Mouse (Mus musculus) ES-E14 (cell line): ENCODE measurements around the gene Cd82. TPM values are rescaled to one million over a fixed set of nuclear protein-coding genes. Genes with fewer than 3 reads are reported as not detected.

Source experiments
- DNase-seq: peaks from one replicate; pipeline ENCODE4 v3.0.0-alpha.2; 2013; ENCODE audit warnings: low read depth, low spot score
- H3K27ac ChIP-seq: 2 replicates; pipeline ENCODE4 v1.5.1; 2012; ENCODE audit warnings: low read depth, mild to moderate bottlenecking, low read length, moderate library complexity, mixed read lengths; ENCODE audit not compliant: poor library complexity, insufficient read depth, severe bottlenecking
- H3K36me3 ChIP-seq: 2 replicates; pipeline ENCODE4 v1.6.1; 2012; ENCODE audit warnings: mild to moderate bottlenecking, low read length, moderate library complexity, mixed read lengths; ENCODE audit not compliant: control insufficient read depth, poor library complexity, insufficient read depth, severe bottlenecking
- H3K4me1 ChIP-seq, 2 experiments: fragments of 150-350 bp in 1 of 2; sonication (generic) in 1 of 2; 2 replicates each; pipeline ENCODE4 v1.6.1; 2012; ENCODE audit warnings: low read length in 2 of 2, mild to moderate bottlenecking in 1 of 2, mixed read lengths in 1 of 2; ENCODE audit not compliant: control insufficient read depth in 2 of 2, insufficient read depth in 2 of 2, poor library complexity in 1 of 2
- H3K4me3 ChIP-seq, 2 experiments: fragments of 150-350 bp in 1 of 2; sonication (generic) in 1 of 2; 2 replicates each; pipeline ENCODE4 v1.5.1; 2012; ENCODE audit warnings: low read length in 2 of 2, low read depth in 1 of 2, mild to moderate bottlenecking in 1 of 2, mixed read lengths in 1 of 2; ENCODE audit not compliant: insufficient read depth in 1 of 2, poor library complexity in 1 of 2, severe bottlenecking in 1 of 2
- H3K9ac ChIP-seq: 2 replicates; pipeline ENCODE4 v1.6.1; 2012; ENCODE audit warnings: low read depth, mild to moderate bottlenecking, low read length, mixed read lengths; ENCODE audit not compliant: poor library complexity, insufficient read depth, severe bottlenecking
- H3K9me3 ChIP-seq: fragments of 150-350 bp; sonication (generic); 2 replicates; pipeline ENCODE4 v1.6.1; 2012; ENCODE audit warnings: low read depth, mild to moderate bottlenecking, low read length; ENCODE audit not compliant: control insufficient read depth, insufficient read depth
- CHD2 ChIP-seq: IDR thresholded peaks from 2 replicates; pipeline ENCODE4 v1.6.1; 2014; ENCODE audit warnings: mild to moderate bottlenecking, low read depth, low read length, inconsistent platforms
- HCFC1 ChIP-seq: IDR thresholded peaks from 2 replicates; pipeline ENCODE4 v1.6.1; 2012; ENCODE audit warnings: low read length, inconsistent platforms, borderline replicate concordance; ENCODE audit not compliant: insufficient read depth
- MAFK ChIP-seq: IDR thresholded peaks from 2 replicates; pipeline ENCODE4 v1.6.1; 2014; ENCODE audit warnings: mild to moderate bottlenecking, low read depth, low read length, inconsistent platforms; ENCODE audit not compliant: insufficient read depth
- ZC3H11A ChIP-seq: IDR thresholded peaks from 2 replicates; pipeline ENCODE4 v1.6.1; 2012; ENCODE audit warnings: low read depth, mild to moderate bottlenecking, inconsistent platforms, low read length, borderline replicate concordance
- ZNF384 ChIP-seq: IDR thresholded peaks from 2 replicates; pipeline ENCODE4 v1.6.1; 2012; ENCODE audit warnings: low read depth, low read length, inconsistent platforms
- in situ Hi-C, 2 experiments: fragments of 600-800 bp; cut with MboI; formaldehyde crosslinking; loops; one replicate each; pipeline ENCODE4 v1.15.1; 2025; ENCODE audit warnings: low sequenced_read_pairs in 2 of 2, inconsistent platforms in 1 of 2; ENCODE audit not compliant: unreplicated experiment in 2 of 2
- total RNA-seq: library from RNA; depleted of rRNA; stranded (reverse); fragments of 300-350 nt; gene quantifications from 2 replicates; pipeline ENCODE4 v1.2.3, GENCODE M21; 2012

Gene Cd82
- total RNA-seq, 1 experiment = 3.2 TPM

GRCm38 (mm10) chr2:93432600-93433389 lies 30.1 kb downstream of the Cd82 start:
- Histone ChIP-seq H3K27ac (no peak overlapping the region), H3K4me1 (no peaks in the 10 kb centered on the region), H3K36me3 (no peaks in the 10 kb centered on the region), H3K4me3 (no peak overlapping the region), H3K9me3 (no peaks in the 10 kb centered on the region), H3K9ac (no peak overlapping the region)
- DNase-seq = no peak
- in situ Hi-C loops = no loop called here
- TF ChIP-seq MAFK = no peak
- no peak for TF ChIP-seq ZNF384
- no peak for TF ChIP-seq CHD2
- TF ChIP-seq ZC3H11A = no peak
- no peak for TF ChIP-seq HCFC1

GRCm38 (mm10) chr2:93431575-93432325 lies 31.2 kb downstream of the Cd82 start:
- no peak for DNase-seq
- H3K4me1 ChIP-seq = no peaks in the 10 kb centered on the region
- in situ Hi-C loops = no loop called here
- H3K27ac ChIP-seq = no peak overlapping the region
- H3K4me3 ChIP-seq = no peak overlapping the region
- no peaks in the 10 kb centered on the region for H3K9me3 ChIP-seq
- H3K36me3 ChIP-seq = no peaks in the 10 kb centered on the region
- TF ChIP-seq ZNF384 (no peak), HCFC1 (no peak), ZC3H11A (no peak), CHD2 (no peak), MAFK (no peak)
- no peak overlapping the region for H3K9ac ChIP-seq

- DNase-seq = no peak
- in situ Hi-C loops = no loop called here
- no peak for TF ChIP-seq HCFC1
- no peak for TF ChIP-seq CHD2
- TF ChIP-seq ZC3H11A = no peak
- TF ChIP-seq ZNF384 = no peak
- no peak for TF ChIP-seq MAFK
- H3K27ac ChIP-seq = no peak overlapping the region
- H3K36me3 ChIP-seq = no peaks in the 10 kb centered on the region
- H3K4me3 ChIP-seq = no peak overlapping the region
- no peak overlapping the region for H3K9ac ChIP-seq
- no peaks in the 10 kb centered on the region for H3K4me1 ChIP-seq
- no peaks in the 10 kb centered on the region for H3K9me3 ChIP-seq
These were observed 31.9 kb downstream of the Cd82 start for GRCm38 (mm10) chr2:93430993-93431392.

- in situ Hi-C loops = loop anchor here in 1 of 2 experiments (10.0 kb wide), 1 partner anchor 213 kb away; no protein-coding TSS in a partner anchor
- TF ChIP-seq ZC3H11A (no peak), CHD2 (no peak), ZNF384 (no peak), HCFC1 (no peak), MAFK (no peak)
- no peak for DNase-seq
- no peak overlapping the region for H3K4me3 ChIP-seq
- H3K9ac ChIP-seq = no peak overlapping the region
- H3K9me3 ChIP-seq = no peaks in the 10 kb centered on the region
- H3K27ac ChIP-seq = no peak overlapping the region
- H3K36me3 ChIP-seq = no peaks in the 10 kb centered on the region
- H3K4me1 ChIP-seq = no peaks in the 10 kb centered on the region
These were observed 34.9 kb downstream of the Cd82 start for GRCm38 (mm10) chr2:93428004-93428531.
